Mouse (Mus musculus): ENCODE results near the gene Crybb3. TPM values are rescaled to one million over a fixed set of nuclear protein-coding genes. Genes with fewer than 3 reads are reported as not detected.
A peak's percentile ranks its signal among the peaks of the same experiment; 100 is the strongest.

Crybb3 gene
- polyA plus RNA-seq, 1 experiment from 2014 or later, result 1.1 TPM

DNA sequence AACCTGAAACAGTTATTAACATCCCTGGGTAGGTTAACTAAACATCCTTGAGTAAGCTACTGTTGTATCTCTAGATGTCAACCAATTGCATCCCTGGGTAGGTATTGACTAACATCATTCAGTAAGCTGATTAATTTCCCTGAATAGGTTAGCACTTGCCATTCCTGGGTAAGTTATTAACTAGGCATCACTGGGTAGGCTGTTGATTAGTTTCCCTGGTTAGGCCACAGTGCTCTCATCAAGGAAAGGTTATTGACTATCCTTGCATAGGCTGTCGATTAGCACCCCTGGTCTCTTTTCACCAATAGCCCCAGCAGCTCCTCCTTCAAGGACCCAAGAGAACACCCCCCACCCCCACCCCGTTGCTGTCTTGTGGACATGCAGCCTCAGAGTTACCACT is 4.5 kb upstream of the Crybb3 start:
- Histone ChIP-seq H3K4me2 (ENCODE audit: low read depth, low read length) (no peak overlapping the region), H3K4me3 (ENCODE audit: low read length) (no peak overlapping the region), H3K36me3 (ENCODE audit: control insufficient read depth, insufficient read depth) (peaks cover 15% of the 10 kb centered on the region), H3K9ac (ENCODE audit: low read length) (no peak overlapping the region), H3K4me1 (ENCODE audit: control insufficient read depth, insufficient read depth, low read length) (peaks cover 16% of the 10 kb centered on the region), H3K27me3 (ENCODE audit: control insufficient read depth, insufficient read depth, low read length) (no peaks in the 10 kb centered on the region), H3K9me3 (replicated peaks; ENCODE audit: control insufficient read depth, low read length) (0 out of 2 replicates have a peak, but pooled peaks cover 4% of the 10 kb centered on the region), H3K27ac (ENCODE audit: low read length) (no peak overlapping the region)
- ATAC-seq (replicated peaks; ENCODE audit: extremely low read depth, insufficient read depth, low FRiP score), result no peak
- 66% methylated on average over 2 of the region's 2 CpGs for WGBS

DNA sequence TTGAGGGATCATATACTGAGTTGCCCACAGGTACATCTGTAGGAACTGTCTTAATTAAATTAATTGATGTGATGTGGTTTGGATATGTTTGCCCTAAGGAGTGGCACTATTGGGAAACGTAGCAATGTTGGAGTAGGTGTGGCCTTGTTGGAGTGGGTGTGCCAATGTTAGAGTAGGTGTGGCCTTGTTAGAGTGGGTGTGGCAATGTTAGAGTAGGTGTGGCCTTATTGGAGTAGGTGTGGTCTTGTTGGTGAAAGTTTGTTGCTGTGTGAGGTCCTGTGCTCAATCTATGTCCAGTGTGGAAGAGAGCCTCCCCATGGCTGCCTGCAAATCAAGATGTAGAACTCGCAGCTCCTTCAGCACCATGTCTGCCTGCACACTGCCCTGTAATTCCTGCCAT is 2.9 kb upstream of the Crybb3 start:
- peaks cover 19% of the 10 kb centered on the region for H3K4me1 ChIP-seq (ENCODE audit: control insufficient read depth, insufficient read depth, low read length)
- H3K27me3 ChIP-seq (ENCODE audit: control insufficient read depth, insufficient read depth, low read length), result no peaks in the 10 kb centered on the region
- no peak overlapping the region for H3K4me2 ChIP-seq (ENCODE audit: low read depth, low read length)
- H3K4me3 ChIP-seq (ENCODE audit: low read length), result no peak overlapping the region
- H3K9ac ChIP-seq (ENCODE audit: low read length), result no peak overlapping the region
- no peak overlapping the region for H3K27ac ChIP-seq (ENCODE audit: low read length)
- no peaks in the 10 kb centered on the region; the same call in 1 of the 2 replicates for H3K36me3 ChIP-seq (ENCODE audit: control insufficient read depth, insufficient read depth)
- H3K9me3 ChIP-seq (replicated peaks; ENCODE audit: control insufficient read depth, low read length), result 0 out of 2 replicates have a peak, but pooled peaks cover 4% of the 10 kb centered on the region
- 78% methylated on average over 2 of the region's 2 CpGs for WGBS
- ATAC-seq (replicated peaks; ENCODE audit: extremely low read depth, insufficient read depth, low FRiP score), result no peak

DNA sequence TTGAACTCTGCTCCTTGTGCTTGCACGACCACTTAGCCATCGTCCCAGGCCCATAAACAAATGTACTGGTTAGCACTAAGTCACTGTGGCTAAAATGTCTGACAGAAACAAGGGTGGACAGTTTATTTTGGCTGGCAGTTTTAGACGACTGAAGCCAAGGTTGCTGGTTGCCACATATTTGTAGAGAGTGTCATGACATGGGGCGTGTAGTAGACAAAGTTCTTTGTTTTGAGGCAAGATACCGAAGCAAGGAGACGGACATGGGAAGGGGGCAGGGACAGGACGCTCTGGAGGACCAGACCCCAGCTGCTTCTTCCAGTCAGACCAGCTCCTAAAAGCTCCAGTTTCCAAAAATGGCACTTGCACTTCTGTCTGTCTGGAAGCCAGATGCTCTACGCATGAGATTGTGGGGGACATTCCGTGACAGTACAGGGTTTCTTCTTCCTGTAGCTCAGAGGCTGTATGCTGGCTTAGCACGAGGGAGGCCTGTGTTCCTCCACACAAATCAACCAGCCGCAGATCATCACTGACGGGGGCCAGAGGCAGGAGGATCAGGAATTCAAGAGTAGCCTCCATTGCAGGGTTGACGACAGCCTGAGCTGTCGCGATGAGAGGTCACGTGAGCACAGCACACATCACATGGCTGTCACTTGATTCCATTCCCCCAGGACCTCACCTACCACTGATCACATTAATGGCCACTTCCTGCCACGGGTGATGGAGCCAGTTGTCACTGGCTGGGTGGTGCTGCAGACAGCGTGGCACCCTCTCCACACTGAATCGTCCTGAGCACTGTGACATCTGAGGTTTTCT is 1.2 kb upstream of the Crybb3 start:
- Histone ChIP-seq H3K27ac (ENCODE audit: low read length) (0 out of 2 replicates have a peak overlapping the region, but pooled peaks have one; percentile 16), H3K9me3 (replicated peaks; ENCODE audit: control insufficient read depth, low read length) (0 out of 2 replicates have a peak, but pooled peaks cover 4% of the 10 kb centered on the region), H3K4me2 (ENCODE audit: low read depth, low read length) (peak overlapping the region; percentile 50), H3K36me3 (ENCODE audit: control insufficient read depth, insufficient read depth) (no peaks in the 10 kb centered on the region), H3K4me3 (ENCODE audit: low read length) (0 out of 2 replicates have a peak overlapping the region, but pooled peaks have one; percentile 1), H3K9ac (ENCODE audit: low read length) (0 out of 2 replicates have a peak overlapping the region, but pooled peaks have one; percentile 22), H3K4me1 (ENCODE audit: control insufficient read depth, insufficient read depth, low read length) (peaks cover 19% of the 10 kb centered on the region), H3K27me3 (ENCODE audit: control insufficient read depth, insufficient read depth, low read length) (0 out of 2 replicates have a peak, but pooled peaks cover under 1% of the 10 kb centered on the region)
- ATAC-seq (replicated peaks; ENCODE audit: extremely low read depth, insufficient read depth, low FRiP score), result peak; percentile 64
- WGBS, result 26% methylated on average over 19 of the region's 19 CpGs

DNA sequence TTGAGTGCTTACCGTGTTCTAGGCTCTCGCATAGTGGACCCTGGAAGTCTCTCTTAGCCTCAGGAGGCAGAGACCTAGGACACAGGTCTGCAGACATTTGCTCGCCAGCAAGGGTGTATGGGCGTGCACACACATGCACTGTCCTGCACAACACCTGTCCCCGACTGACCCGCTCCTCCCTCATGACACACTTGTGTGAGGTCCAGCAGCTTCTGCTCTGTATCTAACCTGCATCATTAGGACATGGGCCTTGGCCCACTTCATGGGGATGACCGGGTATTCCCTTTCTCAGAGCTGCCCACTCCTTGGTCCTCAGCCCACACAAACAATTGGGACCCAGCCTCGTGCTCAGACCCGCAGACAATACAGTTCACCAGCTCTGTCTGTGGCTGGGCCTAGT is 364 bp downstream of the Crybb3 start:
- Histone ChIP-seq H3K4me3 (ENCODE audit: low read length) (no peak overlapping the region), H3K9ac (ENCODE audit: low read length) (no peak overlapping the region), H3K4me2 (ENCODE audit: low read depth, low read length) (no peak overlapping the region), H3K27me3 (ENCODE audit: control insufficient read depth, insufficient read depth, low read length) (peaks cover 4% of the 10 kb centered on the region), H3K9me3 (replicated peaks; ENCODE audit: control insufficient read depth, low read length) (0 out of 2 replicates have a peak, but pooled peaks cover 4% of the 10 kb centered on the region), H3K36me3 (ENCODE audit: control insufficient read depth, insufficient read depth) (no peaks in the 10 kb centered on the region), H3K27ac (ENCODE audit: low read length) (no peak overlapping the region), H3K4me1 (ENCODE audit: control insufficient read depth, insufficient read depth, low read length) (peaks cover 19% of the 10 kb centered on the region)
- 87% methylated on average over 9 of the region's 9 CpGs for WGBS
- peak; percentile 14; the same call in 1 of the 2 replicates for ATAC-seq (replicated peaks; ENCODE audit: extremely low read depth, insufficient read depth, low FRiP score)

DNA sequence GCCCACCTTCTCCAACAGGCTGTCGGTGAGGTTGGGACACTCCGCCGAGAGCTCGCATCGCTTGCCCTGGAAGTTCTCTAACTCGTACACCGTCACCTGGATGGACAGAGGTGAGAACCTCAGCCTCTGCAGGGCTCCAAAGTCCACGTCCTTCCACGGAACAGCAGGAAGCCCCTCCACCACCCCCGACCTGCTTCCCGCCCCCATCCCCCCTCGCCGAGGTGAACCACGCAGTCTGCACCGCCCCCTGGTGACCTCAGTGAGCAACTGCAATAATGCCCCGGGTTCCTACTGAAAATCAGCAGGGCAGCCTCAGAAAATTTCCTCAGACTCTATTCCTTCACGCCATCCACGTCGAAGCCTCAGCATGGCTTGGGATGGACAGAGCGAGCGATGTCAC is 1.6 kb downstream of the Crybb3 start:
- no peaks in the 10 kb centered on the region for H3K36me3 ChIP-seq (ENCODE audit: control insufficient read depth, insufficient read depth)
- H3K9me3 ChIP-seq (replicated peaks; ENCODE audit: control insufficient read depth, low read length), result 0 out of 2 replicates have a peak, but pooled peaks cover 4% of the 10 kb centered on the region
- WGBS, result 21% methylated on average over 21 of the region's 21 CpGs
- no peak overlapping the region for H3K9ac ChIP-seq (ENCODE audit: low read length)
- no peak for ATAC-seq (replicated peaks; ENCODE audit: extremely low read depth, insufficient read depth, low FRiP score)
- no peak overlapping the region for H3K27ac ChIP-seq (ENCODE audit: low read length)
- H3K27me3 ChIP-seq (ENCODE audit: control insufficient read depth, insufficient read depth, low read length), result peaks cover 4% of the 10 kb centered on the region
- peak overlapping the region; percentile 34; the same call in 1 of the 2 replicates for H3K4me2 ChIP-seq (ENCODE audit: low read depth, low read length)
- H3K4me3 ChIP-seq (ENCODE audit: low read length), result no peak overlapping the region
- peaks cover 19% of the 10 kb centered on the region for H3K4me1 ChIP-seq (ENCODE audit: control insufficient read depth, insufficient read depth, low read length)

GRCm38 (mm10) chr5:113078686-113079085 is 2.7 kb downstream of the Crybb3 start:
- Histone ChIP-seq H3K27ac (ENCODE audit: low read length) (no peak overlapping the region), H3K4me3 (ENCODE audit: low read length) (no peak overlapping the region), H3K4me1 (ENCODE audit: control insufficient read depth, insufficient read depth, low read length) (peaks cover 19% of the 10 kb centered on the region), H3K9ac (ENCODE audit: low read length) (no peak overlapping the region), H3K9me3 (replicated peaks; ENCODE audit: control insufficient read depth, low read length) (no peaks in the 10 kb centered on the region), H3K36me3 (ENCODE audit: control insufficient read depth, insufficient read depth) (no peaks in the 10 kb centered on the region), H3K27me3 (ENCODE audit: control insufficient read depth, insufficient read depth, low read length) (peaks cover 4% of the 10 kb centered on the region), H3K4me2 (ENCODE audit: low read depth, low read length) (no peak overlapping the region)
- 59% methylated on average over 5 of the region's 5 CpGs for WGBS
- ATAC-seq (replicated peaks; ENCODE audit: extremely low read depth, insufficient read depth, low FRiP score), result no peak

DNA sequence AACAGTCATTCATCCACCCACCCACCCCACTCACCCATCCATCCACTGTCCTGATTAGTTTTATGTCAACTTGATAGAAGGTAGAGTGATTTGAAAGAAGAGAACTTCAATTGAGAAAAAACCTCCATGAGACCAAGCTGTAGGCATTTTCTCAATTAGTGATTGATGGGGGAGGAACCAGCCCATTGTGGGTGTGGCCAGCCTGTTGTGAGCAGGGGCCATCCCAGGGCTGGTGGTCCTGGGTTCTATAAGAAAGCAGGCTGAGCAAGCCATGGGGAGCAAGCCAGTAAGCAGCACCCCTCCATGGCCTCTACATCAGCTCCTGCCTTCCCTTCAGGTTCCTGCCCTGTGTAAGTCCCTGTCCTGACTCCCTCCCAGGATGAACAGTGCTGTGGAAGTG is 11.4 kb downstream of the Crybb3 start, which contains the start of gene Crybb2:
TSS of gene Crybb2 (minus strand) at position 101 of the 400 bp plus-strand sequence.
- Histone ChIP-seq H3K27ac (ENCODE audit: low read length) (no peak within 1 kb of the TSS), H3K9me3 (replicated peaks; ENCODE audit: control insufficient read depth, low read length) (no peaks in the 10 kb centered on the region), H3K4me2 (ENCODE audit: low read depth, low read length) (no peak within 1 kb of the TSS), H3K4me3 (ENCODE audit: low read length) (no peak within 1 kb of the TSS), H3K36me3 (ENCODE audit: control insufficient read depth, insufficient read depth) (no peaks in the 10 kb centered on the region), H3K9ac (ENCODE audit: low read length) (no peak within 1 kb of the TSS), H3K4me1 (ENCODE audit: control insufficient read depth, insufficient read depth, low read length) (no peaks in the 10 kb centered on the region), H3K27me3 (ENCODE audit: control insufficient read depth, insufficient read depth, low read length) (peaks cover 3% of the 10 kb centered on the region; the same call in 1 of the 2 replicates)
- no peak for ATAC-seq (replicated peaks; ENCODE audit: extremely low read depth, insufficient read depth, low FRiP score)

- peak; percentile 65; the same call in 1 of the 2 replicates for ATAC-seq (replicated peaks; ENCODE audit: extremely low read depth, insufficient read depth, low FRiP score)
- H3K27ac ChIP-seq (ENCODE audit: low read length), result no peak overlapping the region
- no peaks in the 10 kb centered on the region; the same call in 1 of the 2 replicates for H3K9me3 ChIP-seq (replicated peaks; ENCODE audit: control insufficient read depth, low read length)
These were observed 27.1 kb downstream of the Crybb3 start for GRCm38 (mm10) chr5:113054308-113054707.

GRCm38 (mm10) chr5:113050581-113051185 is 30.7 kb downstream of the Crybb3 start:
- no peak overlapping the region for H3K9ac ChIP-seq (ENCODE audit: low read length)
- no peak overlapping the region for H3K4me2 ChIP-seq (ENCODE audit: low read depth, low read length)
- WGBS, result 63% methylated on average over 7 of the region's 7 CpGs
- no peaks in the 10 kb centered on the region for H3K36me3 ChIP-seq (ENCODE audit: control insufficient read depth, insufficient read depth)
- H3K27me3 ChIP-seq (ENCODE audit: control insufficient read depth, insufficient read depth, low read length), result peaks cover 2% of the 10 kb centered on the region; the same call in 1 of the 2 replicates
- no peaks in the 10 kb centered on the region for H3K4me1 ChIP-seq (ENCODE audit: control insufficient read depth, insufficient read depth, low read length)
- ATAC-seq (replicated peaks; ENCODE audit: extremely low read depth, insufficient read depth, low FRiP score), result no peak
- no peaks in the 10 kb centered on the region; the same call in 1 of the 2 replicates for H3K9me3 ChIP-seq (replicated peaks; ENCODE audit: control insufficient read depth, low read length)
- H3K4me3 ChIP-seq (ENCODE audit: low read length), result no peak overlapping the region
- no peak overlapping the region for H3K27ac ChIP-seq (ENCODE audit: low read length)

More at GRCm38 (mm10) chr5:113054308-113054707, 27.1 kb downstream of the Crybb3 start:
- Histone ChIP-seq H3K4me2 (ENCODE audit: low read depth, low read length) (no peak overlapping the region), H3K36me3 (ENCODE audit: control insufficient read depth, insufficient read depth) (no peaks in the 10 kb centered on the region), H3K27me3 (ENCODE audit: control insufficient read depth, insufficient read depth, low read length) (peaks cover 5% of the 10 kb centered on the region; the same call in 1 of the 2 replicates), H3K9ac (ENCODE audit: low read length) (no peak overlapping the region), H3K4me3 (ENCODE audit: low read length) (no peak overlapping the region), H3K4me1 (ENCODE audit: control insufficient read depth, insufficient read depth, low read length) (no peaks in the 10 kb centered on the region)
- WGBS, result 2% methylated on average over 16 of the region's 16 CpGs

Measured in heart, embryonic 16.5 days (tissue).